Mouse (Mus musculus): Measurements from ENCODE around the gene Bmpr1a. TPM values are rescaled to one million over a fixed set of nuclear protein-coding genes. Genes with fewer than 3 reads are reported as not detected.

Gene Bmpr1a
- polyA plus RNA-seq, 1 experiment from 2014 or later: 37.4 TPM

GRCm38 (mm10) chr14:34449807-34450206 is 53.3 kb downstream of the Bmpr1a start:
- WGBS: 55% methylated on average over 9 of the region's 9 CpGs
- Histone ChIP-seq H3K27me3 (replicated peaks) (no peaks in the 10 kb centered on the region), H3K9ac (no peak overlapping the region), H3K27ac (replicated peaks) (no peak overlapping the region), H3K9me3 (no peaks in the 10 kb centered on the region), H3K36me3 (peaks cover 33% of the 10 kb centered on the region), H3K4me1 (peaks cover 49% of the 10 kb centered on the region), H3K4me2 (no peak overlapping the region), H3K4me3 (no peak overlapping the region)
- no peak for ATAC-seq (ENCODE audit: extremely low read depth, insufficient number of reproducible peaks, low FRiP score, low TSS enrichment)

- Histone ChIP-seq H3K27me3 (replicated peaks) (no peaks in the 10 kb centered on the region), H3K27ac (replicated peaks) (no peak overlapping the region), H3K36me3 (peaks cover 37% of the 10 kb centered on the region), H3K9ac (no peak overlapping the region), H3K4me3 (no peak overlapping the region), H3K4me2 (no peak overlapping the region), H3K9me3 (no peaks in the 10 kb centered on the region), H3K4me1 (peaks cover 43% of the 10 kb centered on the region)
- ATAC-seq (ENCODE audit: extremely low read depth, insufficient number of reproducible peaks, low FRiP score, low TSS enrichment): no peak
These were observed 54.7 kb downstream of the Bmpr1a start for GRCm38 (mm10) chr14:34448398-34448797.

DNA sequence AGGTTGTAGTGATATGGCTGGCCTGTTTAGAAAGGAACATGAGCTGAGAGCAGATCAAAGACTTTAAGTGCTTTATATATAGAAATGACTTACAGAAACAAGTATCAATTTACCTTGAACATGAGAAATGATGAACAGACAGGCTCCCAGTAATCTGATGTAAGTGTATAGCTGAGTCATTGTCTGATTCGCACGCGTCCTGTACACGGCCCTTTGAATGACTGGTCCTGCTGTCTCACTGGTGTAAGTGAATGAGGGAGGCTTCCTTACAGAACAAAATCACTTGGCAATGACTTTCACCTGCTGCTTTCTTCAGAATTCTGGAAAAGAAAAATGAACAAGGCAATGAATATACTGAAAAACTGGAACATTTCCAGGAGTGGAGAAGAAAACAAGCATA is 55.5 kb downstream of the Bmpr1a start:
- H3K4me3 ChIP-seq: no peak overlapping the region
- H3K36me3 ChIP-seq: peaks cover 44% of the 10 kb centered on the region
- peaks cover 41% of the 10 kb centered on the region for H3K4me1 ChIP-seq
- ATAC-seq (ENCODE audit: extremely low read depth, insufficient number of reproducible peaks, low FRiP score, low TSS enrichment): no peak
- H3K4me2 ChIP-seq: no peak overlapping the region
- no peaks in the 10 kb centered on the region for H3K27me3 ChIP-seq (replicated peaks)
- no peak overlapping the region for H3K9ac ChIP-seq
- H3K27ac ChIP-seq (replicated peaks): no peak overlapping the region
- H3K9me3 ChIP-seq: no peaks in the 10 kb centered on the region
- 75% methylated on average over 4 of the region's 4 CpGs for WGBS

- Histone ChIP-seq H3K4me3 (no peak overlapping the region), H3K27me3 (replicated peaks) (no peaks in the 10 kb centered on the region), H3K4me2 (no peak overlapping the region), H3K36me3 (peaks cover 52% of the 10 kb centered on the region), H3K27ac (replicated peaks) (no peak overlapping the region), H3K9ac (no peak overlapping the region), H3K9me3 (no peaks in the 10 kb centered on the region), H3K4me1 (peaks cover 44% of the 10 kb centered on the region)
- ATAC-seq (ENCODE audit: extremely low read depth, insufficient number of reproducible peaks, low FRiP score, low TSS enrichment): no peak
- WGBS: 92% methylated on average over 6 of the region's 6 CpGs
These were observed 56.5 kb downstream of the Bmpr1a start for GRCm38 (mm10) chr14:34446624-34447023.

DNA sequence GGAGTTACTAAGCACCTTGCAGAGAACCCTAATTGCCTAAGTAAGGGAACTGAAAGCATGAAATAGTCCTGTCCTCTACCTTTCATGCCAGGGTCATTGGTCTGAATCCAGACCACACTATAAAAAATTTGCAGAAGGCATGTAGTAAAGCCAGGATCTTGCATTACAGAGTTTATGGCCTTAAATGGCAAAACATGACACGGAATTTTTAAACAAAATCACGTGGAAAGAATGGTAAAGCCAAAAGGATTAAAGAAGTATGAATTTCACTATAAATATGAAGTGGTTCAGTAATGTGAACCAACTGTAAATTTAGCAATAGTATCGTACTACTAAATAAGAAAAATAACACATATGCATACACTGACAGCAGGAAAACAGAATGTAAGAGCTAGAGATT is 57.8 kb downstream of the Bmpr1a start:
- 87% methylated on average over 3 of the region's 3 CpGs for WGBS

GRCm38 (mm10) chr14:34444924-34445323 is 58.2 kb downstream of the Bmpr1a start:
- H3K27ac ChIP-seq (replicated peaks): no peak overlapping the region

More for the DNA sequence above, 57.8 kb downstream of the Bmpr1a start:
- H3K27ac ChIP-seq (replicated peaks): no peak overlapping the region
- H3K9ac ChIP-seq: no peak overlapping the region
- peaks cover 61% of the 10 kb centered on the region for H3K36me3 ChIP-seq
- no peak overlapping the region for H3K4me3 ChIP-seq
- no peaks in the 10 kb centered on the region for H3K9me3 ChIP-seq
- peaks cover 51% of the 10 kb centered on the region for H3K4me1 ChIP-seq
- H3K4me2 ChIP-seq: no peak overlapping the region
- no peak for ATAC-seq (ENCODE audit: extremely low read depth, insufficient number of reproducible peaks, low FRiP score, low TSS enrichment)
- no peaks in the 10 kb centered on the region for H3K27me3 ChIP-seq (replicated peaks)

GRCm38 (mm10) chr14:34444368-34444767 is 58.8 kb downstream of the Bmpr1a start:
- H3K4me3 ChIP-seq: no peak overlapping the region
- H3K9me3 ChIP-seq: no peaks in the 10 kb centered on the region
- H3K27me3 ChIP-seq (replicated peaks): no peaks in the 10 kb centered on the region
- peaks cover 69% of the 10 kb centered on the region for H3K36me3 ChIP-seq
- peaks cover 50% of the 10 kb centered on the region for H3K4me1 ChIP-seq
- H3K9ac ChIP-seq: peak overlapping the region; percentile 10; the same call in 1 of the 2 replicates
- no peak overlapping the region; the same call in 1 of the 2 replicates for H3K27ac ChIP-seq (replicated peaks)
- ATAC-seq (ENCODE audit: extremely low read depth, insufficient number of reproducible peaks, low FRiP score, low TSS enrichment): no peak
- no peak overlapping the region for H3K4me2 ChIP-seq
- WGBS: 71% methylated on average over 5 of the region's 5 CpGs

More at GRCm38 (mm10) chr14:34444924-34445323, 58.2 kb downstream of the Bmpr1a start:
- Histone ChIP-seq H3K4me1 (peaks cover 50% of the 10 kb centered on the region), H3K27me3 (replicated peaks) (no peaks in the 10 kb centered on the region), H3K4me2 (no peak overlapping the region), H3K4me3 (no peak overlapping the region), H3K9ac (peak overlapping the region; percentile 10; the same call in 1 of the 2 replicates), H3K9me3 (no peaks in the 10 kb centered on the region), H3K36me3 (peaks cover 64% of the 10 kb centered on the region)
- ATAC-seq (ENCODE audit: extremely low read depth, insufficient number of reproducible peaks, low FRiP score, low TSS enrichment): no peak

GRCm38 (mm10) chr14:34442531-34442930 is 60.6 kb downstream of the Bmpr1a start:
- Histone ChIP-seq H3K4me2 (no peak overlapping the region), H3K27ac (replicated peaks) (peak overlapping the region; percentile 28; the same call in 1 of the 2 replicates)
- WGBS: 62% methylated on average over 4 of the region's 4 CpGs

GRCm38 (mm10) chr14:34440526-34441066 is 62.5 kb downstream of the Bmpr1a start:
- H3K27ac ChIP-seq (replicated peaks): peak overlapping the region; percentile 73
- ATAC-seq (ENCODE audit: extremely low read depth, insufficient number of reproducible peaks, low FRiP score, low TSS enrichment): no peak
- peaks cover 36% of the 10 kb centered on the region for H3K4me1 ChIP-seq
- peaks cover 74% of the 10 kb centered on the region for H3K36me3 ChIP-seq
- H3K9ac ChIP-seq: no peak overlapping the region
- no peaks in the 10 kb centered on the region for H3K9me3 ChIP-seq
- no peaks in the 10 kb centered on the region for H3K27me3 ChIP-seq (replicated peaks)
- H3K4me3 ChIP-seq: no peak overlapping the region
- no peak overlapping the region for H3K4me2 ChIP-seq
- 58% methylated on average over 3 of the region's 3 CpGs for WGBS

More at GRCm38 (mm10) chr14:34442531-34442930, 60.6 kb downstream of the Bmpr1a start:
- no peaks in the 10 kb centered on the region for H3K9me3 ChIP-seq
- no peaks in the 10 kb centered on the region for H3K27me3 ChIP-seq (replicated peaks)
- no peak overlapping the region for H3K4me3 ChIP-seq
- no peak overlapping the region for H3K9ac ChIP-seq
- H3K4me1 ChIP-seq: peaks cover 37% of the 10 kb centered on the region
- ATAC-seq (ENCODE audit: extremely low read depth, insufficient number of reproducible peaks, low FRiP score, low TSS enrichment): no peak
- H3K36me3 ChIP-seq: peaks cover 77% of the 10 kb centered on the region

DNA sequence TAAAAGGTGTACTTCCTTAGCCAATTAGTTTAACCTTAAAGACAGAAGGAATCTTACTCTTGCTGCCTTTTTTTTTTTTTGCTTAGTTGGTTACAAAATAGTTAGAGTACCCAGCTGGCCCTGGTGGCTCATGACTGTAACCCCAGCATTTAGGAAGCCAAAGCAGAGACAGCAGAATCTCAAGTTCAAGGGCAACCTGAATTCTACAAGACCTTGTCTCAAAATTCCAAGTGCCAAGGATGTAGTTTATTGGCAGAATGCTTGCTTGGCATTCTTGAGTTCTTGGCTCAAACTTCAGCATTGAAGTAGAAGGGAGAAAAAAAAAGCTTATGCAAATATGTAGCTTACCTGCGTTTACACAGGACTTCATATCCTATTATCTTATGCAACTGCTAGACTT is 74.1 kb downstream of the Bmpr1a start:
- ATAC-seq (ENCODE audit: extremely low read depth, insufficient number of reproducible peaks, low FRiP score, low TSS enrichment): no peak
- no peak overlapping the region for H3K9ac ChIP-seq
- H3K27ac ChIP-seq (replicated peaks): no peak overlapping the region
- no peak overlapping the region for H3K4me2 ChIP-seq
- no peak overlapping the region for H3K4me3 ChIP-seq
- H3K4me1 ChIP-seq: peaks cover 8% of the 10 kb centered on the region
- H3K36me3 ChIP-seq: peaks cover 79% of the 10 kb centered on the region
- no peaks in the 10 kb centered on the region for H3K27me3 ChIP-seq (replicated peaks)
- WGBS: 82% methylated on average over 1 of the region's 1 CpGs
- no peaks in the 10 kb centered on the region for H3K9me3 ChIP-seq

DNA sequence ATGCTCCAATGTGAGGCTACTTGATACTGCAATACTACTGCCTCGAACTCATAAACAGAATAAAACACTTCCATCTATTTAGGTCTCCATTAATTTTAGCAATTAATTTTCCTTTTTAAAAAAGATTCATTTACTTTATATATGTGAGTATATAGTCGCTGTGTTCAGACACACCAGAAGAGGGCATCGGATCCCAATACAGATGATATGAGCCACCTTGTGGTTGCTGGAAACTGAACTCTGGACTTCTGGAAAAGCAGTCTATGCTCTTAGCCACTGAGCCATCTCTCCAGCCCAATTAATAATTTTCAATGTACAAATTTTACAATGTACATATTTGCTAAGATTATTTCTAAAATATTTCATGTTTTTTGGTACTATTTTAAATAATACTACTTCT is 74.9 kb downstream of the Bmpr1a start:
- Histone ChIP-seq H3K27me3 (replicated peaks) (no peaks in the 10 kb centered on the region), H3K27ac (replicated peaks) (no peak overlapping the region), H3K36me3 (peaks cover 83% of the 10 kb centered on the region), H3K4me2 (no peak overlapping the region), H3K9me3 (no peaks in the 10 kb centered on the region), H3K4me3 (no peak overlapping the region), H3K4me1 (peaks cover 8% of the 10 kb centered on the region), H3K9ac (no peak overlapping the region)
- no peak for ATAC-seq (ENCODE audit: extremely low read depth, insufficient number of reproducible peaks, low FRiP score, low TSS enrichment)
- 89% methylated on average over 3 of the region's 3 CpGs for WGBS

GRCm38 (mm10) chr14:34421078-34421477 is 82.1 kb downstream of the Bmpr1a start:
- Histone ChIP-seq H3K27ac (replicated peaks) (no peak overlapping the region), H3K27me3 (replicated peaks) (no peaks in the 10 kb centered on the region), H3K4me1 (0 out of 2 replicates have a peak, but pooled peaks cover 2% of the 10 kb centered on the region), H3K36me3 (peaks cover 93% of the 10 kb centered on the region), H3K4me3 (no peak overlapping the region), H3K4me2 (no peak overlapping the region), H3K9me3 (no peaks in the 10 kb centered on the region), H3K9ac (no peak overlapping the region)
- 90% methylated on average over 1 of the region's 1 CpGs for WGBS
- no peak for ATAC-seq (ENCODE audit: extremely low read depth, insufficient number of reproducible peaks, low FRiP score, low TSS enrichment)
